Mouse (Mus musculus) olfactory bulb, adult 2 months (tissue): ENCODE data around the gene Btbd9.

ENCODE experiments used
- CTCF ChIP-seq: fragments of 200-500 bp; IDR thresholded peaks from 2 replicates; pipeline ENCODE4 v1.5.1; 2012; ENCODE audit warnings: low read depth, mild to moderate bottlenecking, low read length, moderate library complexity; ENCODE audit not compliant: insufficient read depth
- POLR2A ChIP-seq: fragments of 200-500 bp; IDR thresholded peaks from 2 replicates; pipeline ENCODE4 v1.6.1; 2012; ENCODE audit warnings: mild to moderate bottlenecking, low read depth, low read length, moderate library complexity; ENCODE audit not compliant: insufficient read depth

DNA sequence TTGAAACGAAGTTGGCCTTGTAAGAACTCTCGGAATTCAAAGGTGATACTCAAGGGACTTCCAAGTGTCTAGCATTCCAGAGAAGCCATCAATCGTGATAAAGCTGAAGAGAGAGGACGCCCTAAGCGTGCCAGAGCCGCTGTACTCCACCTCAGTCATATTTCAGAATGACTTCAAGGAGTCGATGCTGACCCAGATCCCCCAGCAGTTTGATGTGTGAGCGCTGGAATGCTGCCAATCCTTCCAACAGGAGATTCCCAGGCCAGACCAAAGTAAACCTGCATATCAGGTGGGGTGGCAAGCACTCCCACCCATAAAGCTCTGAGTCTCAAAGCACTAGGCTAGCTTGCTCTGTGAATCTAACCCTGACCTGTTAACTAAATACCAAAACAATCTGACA is 105.5 kb downstream of the Btbd9 start:
- TF ChIP-seq CTCF (no peak), POLR2A (no peak)
